Comparison of ENCODE assay signal across 14 mouse cellular contexts in genomic region chr16:21804258-21804657, GRCm38 (mm10). TPM values are rescaled to one million over a fixed set of nuclear protein-coding genes. Genes with fewer than 3 reads are reported as not detected.
A peak's percentile ranks its signal among the peaks of the same experiment; 100 is the strongest.
DNase-seq lines count a peak whose midpoint lies in the region; ATAC-seq and TF ChIP-seq lines count a peak whose summit lies in the region.
"Had no signal": no experiment of that assay in that cellular context is flagged by ENCODE, and none has a peak within 500 bp of the region (broad histone marks: within the 10 kb centered on the region; RNA-seq: fewer than 3 reads in every experiment).

No protein-coding gene starts in this region.

- no peak for TF ChIP-seq CTCF in Patski (IDR thresholded peaks at IDR 0.05)

- DNase-seq in kidney, postnatal 14 days: peak; percentile 48
- no peak for DNase-seq in kidney, adult 8-10 months
- DNase-seq in Patski (ENCODE audit: low read depth, low spot score) (no peak), adipocyte (ENCODE audit: low spot score) (peak; percentile 43)
- DNase-seq in cerebellum, adult 8-10 months: peak; percentile 25
- DNase-seq in ovary, postnatal 14 days (ENCODE audit: low spot score): no peak
- no peak for DNase-seq in thymus, adult 18-20 months
- DNase-seq: heart, postnatal 4 days; kidney, adult 9 months; lung, postnatal 10 days; right cerebral cortex, postnatal 4 days; thymus, postnatal 25 days had no signal

- in situ Hi-C loops in Patski (cut with MboI; ENCODE audit: low pct_unique_long_range_greater_than_20kb): no loop called here

- POLR2A ChIA-PET in Patski (lab: Charles Lee): interaction anchor here (1.5 kb wide), 1 partner anchor 10 kb away, joined by 3 read pairs; no protein-coding TSS in a partner anchor

- no peaks in the 10 kb centered on the region for H3K27me3 ChIP-seq in Patski
- H3K27me3 ChIP-seq: heart, embryonic 13.5 days; limb, embryonic 12.5 days had no signal

- CTCF ChIA-PET in Patski (lab: Charles Lee): interaction anchor here (1.7 to 3.5 kb wide), 2 partner anchors 11 to 16 kb away, joined by 5 to 19 read pairs; no protein-coding TSS in a partner anchor

- ATAC-seq in Patski: peak; percentile 26

RNA-seq across cellular contexts. Expression of gene Map3k13, which starts 10.1 kb away (rescaled TPM):
- polyA plus RNA-seq in Patski (2021): 0.83 TPM

RNA-seq across cellular contexts. Expression of gene Ehhadh, which starts 16.7 kb away (rescaled TPM):
- 0.08 TPM for polyA plus RNA-seq in Patski (2021)

Comparison
In these comparisons a context has a peak if more than half of its experiments do, and no peak if none do; other contexts are left out.
1. DNase-seq: peak in kidney, postnatal 14 days (single experiment), adipocyte (single experiment) and cerebellum, adult 8-10 months (single experiment); none in kidney, adult 8-10 months (0 of 2), Patski (single experiment), ovary, postnatal 14 days (single experiment) and thymus, adult 18-20 months (0 of 2).